Mouse (Mus musculus) gastrocnemius, adult 18-20 months (tissue): ENCODE measurements around the gene Dnal4. TPM values are rescaled to one million over a fixed set of nuclear protein-coding genes. Genes with fewer than 3 reads are reported as not detected.
"Not testable (repeated sequence)": the region's sequence is repeated elsewhere in the genome, so short reads cannot be mapped to it uniquely, and the experiment has no call there.

ENCODE experiments used
- DNase-seq: peaks from one replicate; pipeline ENCODE4 v3.0.0; 2021; ENCODE audit warnings: low spot score
- long read RNA-seq, 2 experiments: library from polyadenylated mRNA; stranded (forward); transcript quantifications; one replicate each; pipeline ENCODE4 v2.0.0; 2021
- total RNA-seq, 2 experiments: library from RNA; stranded (reverse); gene quantifications; 2 replicates each; pipeline ENCODE4 v1.2.3; 2021

Gene Dnal4
- 1 to 10 TPM; 5.7 to 6.5 TPM for total RNA-seq
- long read RNA-seq, experiment 1, partial matches to known transcripts = 3 of 7 reads
- long read RNA-seq, experiment 1, other reads (novel, unspliced or antisense) = 0 of 7 reads
- long read RNA-seq, experiment 2, transcript Dnal4-201 (4 exons, 1,472 nt) = major isoform, 9 of 14 reads
- long read RNA-seq, experiment 2, partial matches to known transcripts = 2 of 14 reads
- long read RNA-seq, experiment 2, other reads (novel, unspliced or antisense) = 2 of 14 reads

- DNase-seq = no peak
Measured at GRCm38 (mm10) chr15:79777749-79778148, at the start of gene Dnal4. Gene Dnal4, minus strand, starts transcription at chr15:79777849.

GRCm38 (mm10) chr15:79827061-79827777 lies 49.6 kb upstream of the Dnal4 start:
- DNase-seq = no peak

DNA sequence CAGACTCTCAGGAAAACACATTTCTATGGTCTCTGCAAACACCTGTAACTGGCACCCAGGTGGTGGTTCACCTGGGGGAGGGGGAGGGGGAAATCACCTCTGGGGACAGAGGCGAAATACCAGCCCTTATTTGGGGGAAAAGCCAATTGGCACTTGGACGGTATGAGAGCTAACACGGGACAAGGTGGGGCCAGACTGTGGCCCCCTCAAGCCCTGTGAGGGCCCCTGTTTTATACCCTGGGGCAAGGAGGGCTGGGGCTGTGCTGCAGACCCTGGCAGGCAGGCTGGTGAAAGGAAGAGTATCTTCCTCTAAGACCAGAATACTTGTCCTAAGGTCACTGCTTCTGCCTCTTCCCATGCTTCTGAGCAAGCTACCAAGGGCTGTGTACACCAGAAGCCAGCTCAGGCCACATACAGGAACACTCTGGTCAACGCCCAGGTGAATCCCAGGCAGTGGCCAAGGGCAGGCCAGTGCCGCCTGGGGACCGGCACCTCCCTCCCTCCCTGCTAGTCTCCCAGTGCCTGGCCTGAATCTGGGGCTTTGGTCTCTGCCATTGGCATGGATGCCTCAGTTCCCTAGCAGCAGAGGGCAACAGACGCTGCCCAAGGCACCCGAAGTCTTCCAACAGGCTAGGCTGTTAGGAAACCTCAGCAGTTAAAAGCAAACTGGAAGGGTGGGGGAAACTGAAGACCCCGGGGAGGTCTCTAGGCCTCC lies 48.7 kb upstream of the Dnal4 start:
- no peak for DNase-seq

DNA sequence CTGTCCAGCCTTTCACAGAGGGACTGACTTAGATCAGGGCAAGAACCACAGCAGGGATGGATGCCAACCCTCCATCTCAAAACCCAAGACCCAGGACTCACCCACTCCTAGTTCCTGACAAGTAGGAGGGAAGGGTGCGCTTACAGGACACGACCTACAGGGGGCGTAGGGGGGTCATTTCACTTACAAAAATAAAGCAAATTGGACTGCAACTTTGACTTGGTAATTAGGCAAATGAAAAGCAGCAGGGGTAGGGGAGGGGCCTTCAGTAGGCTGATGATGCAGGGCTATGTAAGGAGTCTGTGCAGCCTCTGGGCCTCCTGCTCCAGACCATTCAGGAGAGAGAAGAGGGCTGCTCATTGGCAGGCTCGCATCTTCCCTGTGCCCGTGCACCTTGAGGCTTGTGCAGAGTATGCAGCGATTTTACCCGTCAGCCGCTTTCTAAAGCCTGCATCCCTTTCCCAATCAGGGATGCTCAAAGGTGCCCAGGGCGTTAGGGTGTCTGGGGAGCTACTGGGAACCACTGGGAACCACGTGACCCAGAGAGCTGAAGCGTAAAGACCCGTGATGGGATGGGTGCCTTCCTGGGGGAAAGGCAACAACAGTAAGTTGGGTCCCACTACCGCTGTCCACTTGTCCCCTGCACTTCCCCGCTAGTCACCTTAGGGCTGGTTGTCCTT lies 47.6 kb upstream of the Dnal4 start:
- DNase-seq = no peak

GRCm38 (mm10) chr15:79823588-79824280 lies 46.1 kb upstream of the Dnal4 start:
- peak; percentile 67 for DNase-seq

DNA sequence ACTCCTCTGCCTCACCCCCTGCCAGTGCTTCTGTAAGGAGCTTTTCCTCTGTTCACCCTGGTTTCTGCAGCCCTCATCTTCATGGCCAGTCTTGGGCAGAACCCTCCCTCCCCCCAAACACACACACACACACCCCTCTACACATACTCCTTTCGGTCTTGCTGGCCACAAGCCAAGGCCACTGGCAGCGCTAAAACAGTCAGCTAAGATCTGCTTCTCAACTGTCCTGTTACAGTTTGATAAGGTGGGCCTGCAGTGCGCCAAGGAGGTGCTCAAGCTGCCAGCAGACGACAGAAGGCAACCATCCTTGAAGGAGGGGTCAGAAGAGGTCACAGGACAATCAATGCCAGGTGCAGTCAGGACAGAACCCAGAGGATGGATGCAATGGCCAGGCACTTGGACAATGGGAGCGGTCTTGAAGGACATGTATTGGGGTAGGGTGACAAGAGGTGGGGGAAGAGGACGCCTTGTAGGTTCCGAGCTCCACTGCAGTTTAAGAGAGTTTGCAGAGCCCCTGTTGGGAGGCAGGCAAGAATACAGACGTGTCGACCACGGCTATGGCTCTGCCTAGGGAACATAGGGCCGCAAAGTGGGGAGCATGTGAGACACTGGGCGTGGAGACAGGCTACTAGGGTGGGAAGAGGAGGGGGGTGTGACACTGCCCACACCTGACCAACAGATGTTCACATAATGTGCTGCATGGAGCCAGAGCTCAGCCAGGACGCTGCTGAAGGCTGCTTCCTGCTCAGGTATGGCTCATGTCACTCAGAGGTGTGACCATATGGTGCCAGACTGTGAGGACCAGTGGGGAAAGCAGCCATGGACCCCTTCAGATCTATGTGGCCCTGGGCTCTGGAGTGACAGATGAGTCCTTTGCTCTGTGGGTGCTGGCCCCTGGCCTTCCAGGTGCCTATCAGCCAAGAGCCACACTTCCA lies 44.9 kb upstream of the Dnal4 start:
- no peak for DNase-seq

DNA sequence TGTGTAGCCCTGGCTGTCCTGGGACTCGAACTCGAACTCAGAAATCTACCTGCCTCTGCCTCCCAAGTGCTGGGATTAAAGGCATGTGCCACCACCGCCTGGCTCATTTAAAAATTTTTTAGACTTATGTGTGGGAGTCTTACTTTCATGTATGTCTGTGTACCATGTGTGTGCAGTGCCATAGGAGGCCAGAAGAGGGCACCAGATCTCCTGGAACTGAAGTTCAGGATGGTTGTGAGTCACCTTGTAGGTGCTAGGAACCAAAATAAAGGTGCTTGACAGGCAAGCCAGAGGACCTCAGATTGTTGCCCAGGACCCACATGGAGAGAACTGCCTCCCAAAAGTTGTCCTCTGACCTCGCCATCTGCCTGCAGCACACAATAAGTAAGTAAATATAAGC lies 40.7 kb upstream of the Dnal4 start:
- no peak for DNase-seq

- no peak for DNase-seq
Measured at GRCm38 (mm10) chr15:79813666-79814258, 36.1 kb upstream of the Dnal4 start.

DNA sequence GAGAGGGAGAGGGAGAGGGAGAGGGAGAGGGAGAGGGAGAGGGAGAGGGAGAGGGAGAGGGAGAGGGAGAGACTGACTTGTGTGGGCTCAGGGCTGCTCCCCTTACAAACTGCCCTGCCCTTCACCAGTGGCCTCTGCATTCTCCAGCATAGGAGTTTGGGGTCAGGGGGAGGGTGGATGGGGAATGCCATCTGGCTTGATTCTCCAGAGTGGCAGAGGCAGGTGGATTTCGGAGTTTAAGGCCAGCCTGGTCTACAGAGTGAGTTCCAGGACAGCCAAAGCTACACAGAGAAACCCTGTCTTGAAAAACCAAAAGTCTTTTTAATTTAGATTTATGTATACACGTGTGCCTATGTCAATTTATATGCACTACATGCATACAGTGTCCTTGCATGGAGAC lies 35.2 kb upstream of the Dnal4 start:
- not testable (repeated sequence) for DNase-seq

GRCm38 (mm10) chr15:79810997-79811396 lies 33.3 kb upstream of the Dnal4 start:
- DNase-seq = no peak

- DNase-seq = no peak
Measured at GRCm38 (mm10) chr15:79810061-79810460, 32.4 kb upstream of the Dnal4 start.

GRCm38 (mm10) chr15:79808658-79809057 lies 31.0 kb upstream of the Dnal4 start:
- no peak for DNase-seq

- peak; percentile 44 for DNase-seq
Measured at GRCm38 (mm10) chr15:79808114-79808513, 30.5 kb upstream of the Dnal4 start.

- DNase-seq = no peak
Measured at GRCm38 (mm10) chr15:79807050-79807449, 29.4 kb upstream of the Dnal4 start.

- DNase-seq = no peak
Measured at GRCm38 (mm10) chr15:79805246-79805645, 27.6 kb upstream of the Dnal4 start.

- peak; percentile 30 for DNase-seq
Measured at GRCm38 (mm10) chr15:79804352-79805071, 26.9 kb upstream of the Dnal4 start, which contains the start of gene Nptxr. Gene Nptxr, minus strand, starts transcription at chr15:79804766.

GRCm38 (mm10) chr15:79803533-79804351 lies 26.1 kb upstream of the Dnal4 start:
- no peak for DNase-seq

DNA sequence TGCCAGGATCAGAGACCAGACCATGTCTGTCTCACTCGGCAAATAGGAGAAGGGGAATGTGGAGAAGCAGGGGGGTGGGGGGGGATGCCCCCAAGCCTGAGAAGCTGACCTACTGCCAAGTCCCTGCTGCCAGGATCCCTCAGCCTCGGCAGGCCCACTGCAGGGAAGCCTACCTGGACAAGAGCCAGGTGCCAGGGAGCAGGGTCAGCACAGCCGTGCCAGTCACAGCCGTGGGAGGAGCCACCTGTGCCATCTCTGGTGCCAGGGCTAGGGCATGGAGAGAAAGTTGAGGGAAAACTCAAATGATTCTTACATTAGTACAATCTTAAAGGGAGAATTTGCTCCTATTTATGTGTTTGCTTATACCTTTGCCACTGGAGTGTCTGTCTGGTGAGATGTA lies 24.7 kb upstream of the Dnal4 start:
- no peak for DNase-seq
